Mouse (Mus musculus) cerebellum, postnatal 10 days (tissue): ENCODE measurements at regions not wholly inside any gene's neighbourhood (a gene's known extent, or its start where the extent isn't known, plus 50 kb on each side); places are given as distances from the start of the nearest gene placed in this dataset.

Source experiments
- DNase-seq, 2 experiments: peaks; one replicate each; pipeline ENCODE4 v3.0.0; 2021; ENCODE audit warnings: mixed read lengths in 2 of 2

- no peak for DNase-seq
Measured at GRCm38 (mm10) chr10:113161486-113161885, 232.7 kb upstream of the Atxn7l3b start.

GRCm38 (mm10) chr10:113160055-113160454 is 231.3 kb upstream of the Atxn7l3b start:
- no peak for DNase-seq

- DNase-seq, result no peak
Measured at GRCm38 (mm10) chr10:113158988-113159387, 230.2 kb upstream of the Atxn7l3b start.

GRCm38 (mm10) chr10:113141606-113142005 is 212.8 kb upstream of the Atxn7l3b start:
- DNase-seq, result peak; percentile 17 to 24

GRCm38 (mm10) chr10:113114999-113115398 is 186.2 kb upstream of the Atxn7l3b start:
- no peak for DNase-seq

- peak; percentile 80 for DNase-seq
Measured at GRCm38 (mm10) chr10:113105771-113106430, 177.1 kb upstream of the Atxn7l3b start.

- no peak for DNase-seq
Measured at GRCm38 (mm10) chr10:113105301-113105700, 176.5 kb upstream of the Atxn7l3b start.
